Mouse (Mus musculus): ENCODE results near the gene Nicn1.
"Not testable (repeated sequence)": the region's sequence is repeated elsewhere in the genome, so short reads cannot be mapped to it uniquely, and the experiment has no call there.

- not testable (repeated sequence) for TF ChIP-seq CTCF (IDR thresholded peaks at IDR 0.05; ENCODE audit: borderline replicate concordance, insufficient read depth, low read length); POLR2A (IDR thresholded peaks at IDR 0.05; ENCODE audit: low read depth, low read length)
These were observed 21.5 kb upstream of the Nicn1 start for GRCm38 (mm10) chr9:108268701-108269100.
